Mouse (Mus musculus) testis, postnatal 10 days (tissue): ENCODE results near the gene Gm20388.

ENCODE experiments used
- DNase-seq: peaks from one replicate; pipeline ENCODE4 v3.0.0; 2021; ENCODE audit warnings: low spot score

The Gm20388 gene

GRCm38 (mm10) chr8:122701441-122702185 is 2791.0 kb downstream of the Gm20388 start:
- no peak for DNase-seq

GRCm38 (mm10) chr8:122702301-122702941 is 2791.8 kb downstream of the Gm20388 start:
- DNase-seq: no peak

- no peak for DNase-seq
Observed at GRCm38 (mm10) chr8:122702957-122703356, 2792.3 kb downstream of the Gm20388 start.

- DNase-seq: no peak
Observed at GRCm38 (mm10) chr8:122704612-122705011, 2794.0 kb downstream of the Gm20388 start.

- no peak for DNase-seq
Observed at GRCm38 (mm10) chr8:122705901-122706561, 2795.4 kb downstream of the Gm20388 start.

GRCm38 (mm10) chr8:122707184-122707583 is 2796.5 kb downstream of the Gm20388 start:
- DNase-seq: no peak

GRCm38 (mm10) chr8:122709340-122710111 is 2798.9 kb downstream of the Gm20388 start:
- DNase-seq: peak; percentile 61

GRCm38 (mm10) chr8:122711480-122711879 is 2800.8 kb downstream of the Gm20388 start:
- no peak for DNase-seq

GRCm38 (mm10) chr8:122711891-122712365 is 2801.3 kb downstream of the Gm20388 start:
- DNase-seq: no peak

- no peak for DNase-seq
Observed at GRCm38 (mm10) chr8:122712411-122713156, 2801.9 kb downstream of the Gm20388 start.

- DNase-seq: no peak
Observed at GRCm38 (mm10) chr8:122713157-122713518, 2802.5 kb downstream of the Gm20388 start.

- no peak for DNase-seq
Observed at GRCm38 (mm10) chr8:122716566-122716965, 2805.9 kb downstream of the Gm20388 start.

GRCm38 (mm10) chr8:122717869-122718509 is 2807.3 kb downstream of the Gm20388 start:
- no peak for DNase-seq

- no peak for DNase-seq
Observed at GRCm38 (mm10) chr8:122718711-122719499, 2808.3 kb downstream of the Gm20388 start.

- no peak for DNase-seq
Observed at GRCm38 (mm10) chr8:122719500-122720065, 2808.9 kb downstream of the Gm20388 start.

GRCm38 (mm10) chr8:122720070-122720729 is 2809.6 kb downstream of the Gm20388 start:
- peak; percentile 61 for DNase-seq

GRCm38 (mm10) chr8:122720811-122721640 is 2810.4 kb downstream of the Gm20388 start:
- DNase-seq: no peak

- DNase-seq: no peak
Observed at GRCm38 (mm10) chr8:122725187-122725586, 2814.5 kb downstream of the Gm20388 start.
